Mouse (Mus musculus) forebrain, embryonic 12.5 days (tissue): ENCODE data around the gene Ndufa3. TPM values are rescaled to one million over a fixed set of nuclear protein-coding genes. Genes with fewer than 3 reads are reported as not detected.

Experiments used
- ATAC-seq: fragments of 200-750 bp; cut with Nextera tagmentation; 2 replicates; pipeline ENCODE4 v1.8.0; 2017; ENCODE audit warnings: moderate TSS enrichment; ENCODE audit not compliant: low FRiP score
- H3K27ac ChIP-seq: fragments of 300-500 bp; sonication (generic); 2 replicates; pipeline ENCODE4 v1.5.1; 2016; ENCODE audit warnings: mild to moderate bottlenecking
- H3K27me3 ChIP-seq: fragments of 300-500 bp; sonication (generic); 2 replicates; pipeline ENCODE4 v1.6.1; 2016; ENCODE audit warnings: mild to moderate bottlenecking
- H3K36me3 ChIP-seq: fragments of 300-500 bp; sonication (generic); replicated peaks from 2 replicates; pipeline ENCODE4 v1.6.1; 2016; ENCODE audit warnings: mild to moderate bottlenecking
- H3K4me1 ChIP-seq: fragments of 300-500 bp; sonication (generic); 2 replicates; pipeline ENCODE4 v1.6.1; 2016
- H3K4me2 ChIP-seq: fragments of 300-500 bp; sonication (generic); 2 replicates; pipeline ENCODE4 v1.6.1; 2016; ENCODE audit warnings: mild to moderate bottlenecking, moderate library complexity
- H3K4me3 ChIP-seq: fragments of 300-500 bp; sonication (generic); replicated peaks from 2 replicates; pipeline ENCODE4 v1.5.1; 2016; ENCODE audit warnings: mild to moderate bottlenecking
- H3K9ac ChIP-seq: fragments of 300-500 bp; sonication (generic); 2 replicates; pipeline ENCODE4 v1.6.1; 2016; ENCODE audit warnings: mild to moderate bottlenecking
- H3K9me3 ChIP-seq: fragments of 300-500 bp; sonication (generic); 2 replicates; pipeline ENCODE4 v1.6.1; 2016
- WGBS: fragments of 180-500 bp; shearing (Covaris S2); methylation state at CpG from one replicate; pipeline ENCODE4 v1.1.7; 2016; 5-methylcytosine and 5-hydroxymethylcytosine counted together
- polyA plus RNA-seq: library from polyadenylated mRNA; unstranded; fragments of >200 nt; fragmentation: Nextera tagmentation; extraction: Ambion mirVana; gene quantifications from 2 replicates; pipeline ENCODE4 v1.2.1, GENCODE M21; 2016

The Ndufa3 gene
- polyA plus RNA-seq, 1 experiment from 2014 or later = 322 TPM

DNA sequence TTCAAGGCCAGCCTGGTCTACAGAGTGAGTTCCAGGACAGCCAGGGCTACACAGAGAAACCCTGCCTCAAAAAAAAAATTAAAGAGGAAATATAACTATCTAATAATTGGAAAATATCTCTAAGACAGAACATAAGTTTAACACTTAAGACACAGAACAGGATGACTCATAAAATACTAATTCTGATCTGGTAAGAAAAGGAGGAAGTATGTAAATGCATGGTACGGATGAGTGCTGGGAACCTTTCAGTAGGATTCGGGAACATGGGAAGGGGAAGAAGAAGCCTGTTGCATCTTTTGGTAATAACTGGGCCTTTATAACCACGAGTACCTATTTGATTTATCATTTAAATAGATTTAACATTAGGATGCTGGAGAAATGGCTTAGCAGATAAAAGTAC is 3.2 kb upstream of the Ndufa3 start:
- H3K4me3 ChIP-seq = no peak overlapping the region
- no peaks in the 10 kb centered on the region for H3K9me3 ChIP-seq
- no peak overlapping the region for H3K27ac ChIP-seq
- no peak overlapping the region for H3K4me2 ChIP-seq
- no peak overlapping the region for H3K9ac ChIP-seq
- WGBS = 74% methylated on average over 3 of the region's 3 CpGs
- H3K27me3 ChIP-seq = no peaks in the 10 kb centered on the region; the same call in 1 of the 2 replicates
- peaks cover 2% of the 10 kb centered on the region; the same call in 1 of the 2 replicates for H3K36me3 ChIP-seq
- H3K4me1 ChIP-seq = peaks cover 11% of the 10 kb centered on the region
- no peak for ATAC-seq

DNA sequence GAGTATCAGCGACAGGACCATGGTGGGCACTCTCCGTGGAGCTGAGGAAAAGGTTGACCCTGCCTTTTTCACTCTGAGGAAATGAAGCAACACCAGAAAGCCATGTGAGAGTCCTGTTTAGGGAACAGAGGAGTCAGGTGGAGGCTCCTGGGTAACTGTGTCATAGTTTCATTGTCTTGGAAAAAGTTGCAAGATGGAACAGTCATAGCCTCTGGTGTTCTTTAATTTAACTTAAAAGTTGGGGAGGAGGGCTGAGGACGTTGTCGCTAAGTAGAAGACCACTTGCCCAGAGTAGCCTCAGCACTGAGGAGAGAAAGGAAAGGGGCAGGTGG is 1.1 kb upstream of the Ndufa3 start, which contains the start of gene Oscar:
TSS of gene Oscar (minus strand) at position 101 of the 332 bp plus-strand sequence.
- H3K4me1 ChIP-seq = peaks cover 11% of the 10 kb centered on the region
- H3K4me3 ChIP-seq = peak within 1 kb of the TSS; percentile 79
- peak within 1 kb of the TSS; percentile 76; the same call in 1 of the 2 replicates for H3K4me2 ChIP-seq
- no peak within 1 kb of the TSS for H3K9ac ChIP-seq
- no peak within 1 kb of the TSS for H3K27ac ChIP-seq
- WGBS = 84% methylated on average over 4 of the region's 4 CpGs
- peaks cover 19% of the 10 kb centered on the region for H3K36me3 ChIP-seq
- no peaks in the 10 kb centered on the region for H3K9me3 ChIP-seq
- ATAC-seq = no peak
- H3K27me3 ChIP-seq = no peaks in the 10 kb centered on the region; the same call in 1 of the 2 replicates

DNA sequence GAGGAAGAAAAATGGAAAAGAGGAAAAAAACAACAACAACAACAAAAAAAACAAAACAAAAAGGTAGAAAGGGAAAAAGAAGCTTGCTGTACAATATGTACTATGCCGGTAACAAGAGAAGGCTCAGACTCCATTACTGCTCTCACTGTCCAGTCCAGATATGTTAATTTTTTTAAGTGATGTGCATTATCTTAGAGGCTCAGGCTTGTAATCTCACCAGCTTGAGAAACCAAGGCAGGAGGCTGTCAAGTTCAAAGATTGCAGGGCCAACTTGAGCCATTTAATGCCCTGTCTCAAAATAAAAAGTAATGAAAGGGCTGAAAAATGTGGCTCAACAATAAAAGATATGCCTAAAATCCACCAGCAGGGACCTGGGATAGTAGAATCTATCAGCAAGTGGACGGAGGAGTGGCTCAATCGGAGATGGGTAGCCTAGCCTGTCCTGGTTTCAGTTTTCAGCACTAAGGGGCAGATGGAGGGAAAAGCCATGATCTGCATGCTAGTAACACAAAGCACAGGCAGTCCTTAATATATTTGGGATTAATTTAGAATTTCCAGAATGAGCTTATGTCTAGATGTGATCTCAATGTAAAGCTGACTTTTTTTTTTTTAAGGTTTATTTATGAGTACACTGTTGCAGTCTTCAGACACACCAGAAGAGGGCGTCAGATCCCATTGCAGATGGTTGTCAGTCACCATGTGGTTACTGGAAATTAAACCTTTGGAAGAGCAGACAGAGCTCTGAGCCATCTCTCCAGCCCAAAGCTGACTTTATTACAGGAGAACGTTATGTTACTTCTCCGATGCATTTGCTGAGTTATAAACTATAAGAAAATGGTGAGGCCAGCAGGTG is 558 bp upstream of the Ndufa3 start:
- Histone ChIP-seq H3K4me2 (peak overlapping the region; percentile 76; the same call in 1 of the 2 replicates), H3K4me1 (peaks cover 11% of the 10 kb centered on the region), H3K9ac (0 out of 2 replicates have a peak overlapping the region, but pooled peaks have one; percentile 81), H3K27me3 (no peaks in the 10 kb centered on the region), H3K27ac (no peak overlapping the region), H3K9me3 (no peaks in the 10 kb centered on the region), H3K4me3 (peak overlapping the region; percentile 79), H3K36me3 (peaks cover 22% of the 10 kb centered on the region)
- WGBS = 42% methylated on average over 6 of the region's 6 CpGs
- peak; percentile 45 for ATAC-seq

DNA sequence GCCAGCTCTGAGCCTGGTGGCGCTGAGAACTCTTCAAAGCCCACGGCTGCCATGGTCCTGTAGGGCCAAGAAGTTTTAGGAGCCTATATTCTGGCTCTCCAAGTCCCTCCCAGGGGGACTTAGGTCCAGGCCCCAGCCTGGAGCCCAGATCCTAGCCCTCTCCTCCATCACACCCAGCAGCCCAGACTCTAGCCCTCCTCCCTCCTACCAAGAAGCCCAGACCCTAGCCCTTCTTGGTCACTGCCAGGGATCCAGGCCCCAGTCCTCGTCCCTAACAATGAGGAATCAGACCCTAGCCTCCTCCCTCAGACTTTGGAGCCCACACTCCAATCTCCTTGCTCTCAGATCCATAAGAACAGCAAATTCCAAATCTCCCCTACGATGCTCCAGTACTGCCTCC is 11.9 kb downstream of the Ndufa3 start:
- peak overlapping the region; percentile 59 for H3K27ac ChIP-seq
- H3K9ac ChIP-seq = peak overlapping the region; percentile 89
- peaks cover 20% of the 10 kb centered on the region for H3K4me1 ChIP-seq
- H3K4me3 ChIP-seq = peak overlapping the region; percentile 70
- H3K36me3 ChIP-seq = peaks cover 38% of the 10 kb centered on the region
- 38% methylated on average over 4 of the region's 4 CpGs for WGBS
- ATAC-seq = peak; percentile 59
- H3K27me3 ChIP-seq = no peaks in the 10 kb centered on the region
- H3K9me3 ChIP-seq = no peaks in the 10 kb centered on the region
- peak overlapping the region; percentile 96 for H3K4me2 ChIP-seq

DNA sequence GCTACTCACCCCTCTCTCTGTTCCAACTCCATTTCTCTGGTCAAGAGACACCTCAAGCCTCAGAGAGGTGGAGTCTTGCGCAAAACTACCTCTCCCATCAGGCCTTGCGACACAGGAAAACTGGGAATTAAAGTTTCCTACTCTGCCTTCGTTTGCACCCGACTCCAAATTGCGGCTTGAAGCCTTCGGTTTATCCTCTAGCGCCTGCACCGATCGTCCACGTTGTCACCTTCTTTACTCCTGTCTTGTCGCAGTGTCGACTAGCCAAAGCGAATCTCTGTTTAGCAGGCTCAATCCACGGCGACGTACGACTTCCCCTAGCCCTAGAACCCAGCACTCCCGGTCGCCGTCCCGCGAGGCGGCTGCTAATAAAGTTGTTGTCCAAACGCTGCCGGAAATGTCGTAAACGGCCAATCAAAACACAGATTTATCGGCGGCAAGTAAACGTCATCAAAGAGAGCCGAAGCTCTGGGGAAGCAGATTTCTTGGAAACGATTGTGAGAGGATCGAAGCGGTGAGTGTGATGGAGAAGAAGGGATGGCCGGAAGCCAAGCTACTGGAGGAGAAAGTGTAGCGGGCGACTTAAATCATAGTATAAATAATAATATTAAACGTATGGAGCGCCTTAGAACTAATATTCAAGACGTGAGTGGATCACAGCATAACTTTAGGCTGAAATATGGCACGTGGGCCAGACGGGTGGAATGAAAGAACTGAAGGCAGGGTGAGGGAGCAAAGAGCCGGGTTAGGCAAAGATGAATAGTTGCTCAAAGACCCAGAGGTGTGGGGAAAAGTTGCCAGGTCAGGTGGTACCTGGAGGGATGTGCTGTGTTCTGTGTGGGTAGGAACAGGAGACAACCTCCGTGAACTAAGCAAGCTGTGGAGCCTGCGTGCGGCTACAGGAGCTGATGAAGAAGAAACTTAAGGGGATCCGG is 12.6 kb downstream of the Ndufa3 start, which contains the start of the genes Tfpt and Prpf31:
TSS of gene Tfpt (minus strand) at position 387 of the 935 bp plus-strand sequence.
TSS of gene Prpf31 (plus strand) at position 443 of the 935 bp plus-strand sequence.
- H3K27ac ChIP-seq = peak within 1 kb of the TSS; percentile 59
- H3K9me3 ChIP-seq = no peaks in the 10 kb centered on the region
- H3K27me3 ChIP-seq = no peaks in the 10 kb centered on the region
- peak within 1 kb of the TSS; percentile 96 for H3K4me2 ChIP-seq
- peaks cover 20% of the 10 kb centered on the region for H3K4me1 ChIP-seq
- H3K9ac ChIP-seq = peak within 1 kb of the TSS; percentile 89
- WGBS = 1% methylated on average over 47 of the region's 47 CpGs
- peaks cover 39% of the 10 kb centered on the region for H3K36me3 ChIP-seq
- ATAC-seq = peak; percentile 89
- H3K4me3 ChIP-seq = peak within 1 kb of the TSS; percentile 70

DNA sequence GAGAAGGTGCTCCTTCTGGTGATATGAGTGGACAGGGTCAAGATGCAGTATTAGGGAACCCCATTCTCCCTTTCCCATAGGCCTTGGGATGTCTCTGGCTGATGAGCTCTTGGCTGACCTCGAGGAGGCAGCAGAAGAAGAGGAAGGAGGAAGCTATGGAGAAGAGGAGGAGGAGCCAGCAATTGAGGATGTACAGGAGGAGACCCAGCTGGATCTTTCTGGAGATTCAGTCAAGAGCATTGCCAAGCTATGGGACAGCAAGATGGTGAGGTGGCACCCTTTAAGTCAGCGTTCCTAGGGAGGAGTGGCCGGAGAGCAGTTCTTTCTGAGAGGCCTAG is 13.3 kb downstream of the Ndufa3 start:
- H3K4me1 ChIP-seq = peaks cover 20% of the 10 kb centered on the region
- no peaks in the 10 kb centered on the region for H3K9me3 ChIP-seq
- WGBS = 48% methylated on average over 3 of the region's 3 CpGs
- ATAC-seq = 0 out of 2 replicates have a peak, but pooled peaks have one; percentile 4
- H3K4me2 ChIP-seq = peak overlapping the region; percentile 96
- H3K27me3 ChIP-seq = no peaks in the 10 kb centered on the region
- H3K36me3 ChIP-seq = peaks cover 41% of the 10 kb centered on the region
- H3K9ac ChIP-seq = peak overlapping the region; percentile 89
- H3K27ac ChIP-seq = no peak overlapping the region
- H3K4me3 ChIP-seq = peak overlapping the region; percentile 70

DNA sequence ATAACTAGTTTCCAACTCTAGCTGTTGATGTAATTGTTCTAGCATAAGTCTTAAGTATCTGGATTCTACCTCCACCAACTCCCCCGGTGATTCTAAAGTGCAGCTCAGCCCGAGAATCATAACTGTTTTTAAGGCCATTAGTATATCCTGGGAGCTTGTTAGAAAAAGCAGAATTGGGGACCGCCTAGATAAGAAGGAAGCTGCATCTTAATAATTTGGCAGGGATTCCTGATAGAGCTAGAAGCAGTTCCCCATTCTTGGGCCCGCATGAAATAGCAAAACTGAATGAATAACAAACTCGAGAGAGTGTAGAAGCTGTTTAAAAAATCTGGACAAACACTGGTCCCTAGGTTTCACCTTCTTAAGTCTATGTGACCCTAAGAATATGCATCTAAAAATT is 26.2 kb downstream of the Ndufa3 start:
- ATAC-seq = no peak
- WGBS = 73% methylated on average over 5 of the region's 5 CpGs
- Histone ChIP-seq H3K9me3 (no peaks in the 10 kb centered on the region), H3K4me1 (peaks cover 30% of the 10 kb centered on the region), H3K9ac (no peak overlapping the region), H3K27ac (no peak overlapping the region), H3K36me3 (peaks cover 43% of the 10 kb centered on the region), H3K4me3 (no peak overlapping the region), H3K4me2 (no peak overlapping the region), H3K27me3 (no peaks in the 10 kb centered on the region)

DNA sequence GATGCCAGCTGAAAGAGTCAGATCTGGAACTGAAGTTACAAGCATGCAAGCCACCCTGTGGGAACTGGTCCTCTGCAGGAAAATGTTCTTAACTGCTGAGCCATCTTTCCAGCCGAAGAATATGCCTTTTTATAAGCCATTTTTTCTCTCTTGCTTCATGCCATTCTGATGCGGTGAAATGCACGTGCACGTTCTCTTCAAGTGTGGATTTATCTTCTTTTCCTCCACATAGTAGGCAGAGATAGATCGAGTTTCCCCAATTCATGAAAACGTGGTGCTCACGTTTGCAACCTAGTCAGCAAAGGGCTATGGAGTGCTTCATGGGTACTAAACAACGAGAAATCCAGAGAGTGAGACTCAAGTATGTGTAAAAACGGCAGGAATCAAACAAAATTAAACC is 26.7 kb downstream of the Ndufa3 start:
- Histone ChIP-seq H3K4me3 (peak overlapping the region; percentile 98), H3K36me3 (peaks cover 42% of the 10 kb centered on the region), H3K9me3 (no peaks in the 10 kb centered on the region), H3K4me2 (peak overlapping the region; percentile 65), H3K27me3 (no peaks in the 10 kb centered on the region), H3K27ac (peak overlapping the region; percentile 36; the same call in 1 of the 2 replicates), H3K9ac (peak overlapping the region; percentile 34), H3K4me1 (peaks cover 35% of the 10 kb centered on the region)
- ATAC-seq = no peak
- WGBS = 22% methylated on average over 9 of the region's 9 CpGs

DNA sequence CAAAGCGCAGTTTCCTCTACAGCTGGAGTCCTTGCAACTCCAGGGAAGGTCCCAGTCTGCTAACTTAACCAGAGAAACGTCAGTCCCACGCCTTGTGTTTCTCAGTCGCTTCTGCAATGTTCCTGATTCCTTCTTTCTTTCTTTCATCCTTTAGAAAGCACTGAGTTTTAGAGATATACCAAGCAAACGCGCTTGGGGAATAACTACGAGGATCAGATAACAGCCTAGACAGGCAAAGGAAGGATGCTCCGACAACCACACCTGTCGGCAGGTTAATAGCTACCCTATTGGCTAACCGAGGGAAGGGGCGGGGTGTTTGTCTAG is 27.1 kb downstream of the Ndufa3 start:
- no peaks in the 10 kb centered on the region for H3K27me3 ChIP-seq
- H3K36me3 ChIP-seq = peaks cover 39% of the 10 kb centered on the region
- H3K9me3 ChIP-seq = no peaks in the 10 kb centered on the region
- ATAC-seq = no peak
- peak overlapping the region; percentile 98 for H3K4me3 ChIP-seq
- peak overlapping the region; percentile 36; the same call in 1 of the 2 replicates for H3K27ac ChIP-seq
- peaks cover 39% of the 10 kb centered on the region for H3K4me1 ChIP-seq
- 1% methylated on average over 11 of the region's 11 CpGs for WGBS
- H3K4me2 ChIP-seq = peak overlapping the region; percentile 65
- H3K9ac ChIP-seq = peak overlapping the region; percentile 34; the same call in 1 of the 2 replicates

DNA sequence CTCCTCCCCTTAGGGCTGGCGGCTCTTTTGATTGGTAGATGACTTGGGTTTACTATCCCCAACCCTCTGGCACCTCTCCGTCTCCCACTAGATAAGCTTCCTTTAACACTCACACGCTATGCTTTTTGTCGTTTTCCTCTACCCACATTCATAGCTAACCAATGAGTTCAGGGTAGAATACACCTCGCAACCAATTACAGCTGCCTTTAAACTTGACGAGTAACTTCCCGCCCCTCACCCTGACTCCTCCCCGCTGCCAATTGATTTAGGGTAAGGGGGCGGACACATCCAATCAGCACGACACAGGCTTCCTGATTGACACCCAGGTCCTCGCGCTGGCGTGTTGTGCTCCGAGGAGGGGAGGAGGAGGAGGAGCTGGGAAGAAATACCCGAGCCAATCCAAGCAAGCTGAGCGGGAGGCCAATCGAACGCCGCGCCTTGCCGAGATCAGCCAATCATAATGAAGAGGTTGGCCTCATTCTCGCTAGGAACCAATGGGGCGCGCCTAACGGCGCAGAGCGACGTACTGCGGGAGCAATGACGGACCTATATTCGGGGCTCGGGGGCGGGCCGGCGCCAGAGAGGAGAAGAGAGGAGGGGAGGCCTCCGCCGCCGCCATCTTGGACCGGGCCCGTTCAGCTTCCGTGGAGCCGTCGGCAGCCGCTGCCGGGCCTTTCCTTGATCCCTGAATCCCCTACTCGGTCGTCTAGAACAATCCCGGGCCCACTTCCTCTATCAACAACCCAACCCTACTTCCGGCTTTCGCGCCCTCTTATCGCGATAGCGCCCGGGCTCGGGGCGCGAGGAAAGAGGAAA is 27.7 kb downstream of the Ndufa3 start, which contains the start of gene Cnot3:
TSS of gene Cnot3 (plus strand) at position 597 of the 816 bp plus-strand sequence.
- Histone ChIP-seq H3K9me3 (no peaks in the 10 kb centered on the region), H3K4me1 (peaks cover 39% of the 10 kb centered on the region), H3K27me3 (no peaks in the 10 kb centered on the region), H3K4me3 (peak within 1 kb of the TSS; percentile 98), H3K36me3 (peaks cover 34% of the 10 kb centered on the region), H3K27ac (peak within 1 kb of the TSS; percentile 97), H3K9ac (peak within 1 kb of the TSS; percentile 99), H3K4me2 (peak within 1 kb of the TSS; percentile 94)
- ATAC-seq = peak; percentile 98
- WGBS = under 1% methylated on average over 48 of the region's 58 CpGs

DNA sequence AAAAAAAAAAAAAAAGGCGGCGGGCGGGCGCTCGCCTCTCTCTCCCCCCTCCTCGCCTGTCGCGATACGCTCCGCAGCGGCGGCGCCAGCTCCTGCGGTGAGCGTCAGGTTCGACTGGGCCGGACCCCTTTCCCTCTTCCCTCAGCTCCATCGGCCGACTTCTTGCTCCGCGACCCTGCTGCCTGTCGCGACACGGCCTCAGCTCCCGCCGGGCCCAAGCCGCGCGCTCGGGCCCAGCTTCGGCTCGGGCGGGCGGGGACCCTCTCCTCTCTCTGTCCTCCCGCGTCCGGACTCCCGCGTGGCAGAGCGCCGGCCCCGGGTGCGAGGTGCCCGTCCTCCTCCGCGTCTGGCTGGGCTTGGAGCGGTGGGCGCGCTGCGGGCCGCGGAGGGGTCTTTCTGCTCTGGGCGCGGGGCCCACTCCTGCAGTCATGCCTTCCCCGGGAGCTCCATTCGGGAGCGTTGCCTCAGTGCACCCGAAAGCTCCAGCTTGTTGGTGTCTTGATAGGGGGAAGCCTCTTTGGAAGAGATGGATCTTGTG is 28.4 kb downstream of the Ndufa3 start:
- H3K9ac ChIP-seq = peak overlapping the region; percentile 99
- peak overlapping the region; percentile 97 for H3K27ac ChIP-seq
- peaks cover 39% of the 10 kb centered on the region for H3K4me1 ChIP-seq
- no peaks in the 10 kb centered on the region for H3K27me3 ChIP-seq
- H3K4me3 ChIP-seq = peak overlapping the region; percentile 98
- under 1% methylated on average over 44 of the region's 58 CpGs for WGBS
- peak overlapping the region; percentile 94 for H3K4me2 ChIP-seq
- H3K36me3 ChIP-seq = peaks cover 31% of the 10 kb centered on the region
- peak; percentile 5; the same call in 1 of the 2 replicates for ATAC-seq
- no peaks in the 10 kb centered on the region for H3K9me3 ChIP-seq
